Mouse (Mus musculus) CH12.LX (cell line): ENCODE data around the gene Fam207a. TPM values are rescaled to one million over a fixed set of nuclear protein-coding genes. Genes with fewer than 3 reads are reported as not detected.

Source experiments
- DNase-seq: peaks from one replicate; pipeline ENCODE4 v3.0.0-alpha.2; 2013; ENCODE audit errors: extremely low read depth
- H3K27ac ChIP-seq: 2 replicates; pipeline ENCODE4 v1.5.1; 2012; ENCODE audit warnings: low read depth, mild to moderate bottlenecking, control low read depth, moderate library complexity; ENCODE audit not compliant: insufficient read depth
- H3K27me3 ChIP-seq: replicated peaks from 2 replicates; pipeline ENCODE3; 2012; ENCODE audit warnings: inconsistent platforms
- H3K36me3 ChIP-seq, 2 experiments: replicated peaks in 1 of 2; 2 replicates each; pipeline versions ENCODE3 to v1.6.1; 2012; ENCODE audit warnings: inconsistent platforms in 1 of 2, low read length in 1 of 2, mild to moderate bottlenecking in 1 of 2, mixed read lengths in 1 of 2, moderate library complexity in 1 of 2; ENCODE audit not compliant: control insufficient read depth in 1 of 2, insufficient read depth in 1 of 2
- H3K4me1 ChIP-seq, 2 experiments: 2 replicates each; pipeline ENCODE4 v1.6.1; 2012; ENCODE audit warnings: inconsistent platforms in 1 of 2, moderate library complexity in 1 of 2; ENCODE audit not compliant: insufficient read depth in 2 of 2, control insufficient read depth in 1 of 2
- H3K4me2 ChIP-seq: 2 replicates; pipeline ENCODE4 v1.6.1; 2012; ENCODE audit warnings: low read depth, mild to moderate bottlenecking, control low read depth; ENCODE audit not compliant: poor library complexity, insufficient read depth, severe bottlenecking
- H3K4me3 ChIP-seq, 3 experiments: fragments of 150-350 bp in 1 of 3; sonication (generic) in 1 of 3; replicated peaks in 1 of 3; 2 replicates each; pipeline versions ENCODE3 to v1.5.1; 2011 to 2012; ENCODE audit warnings: low read depth in 2 of 3, low read length in 2 of 3, mild to moderate bottlenecking in 2 of 3, moderate library complexity in 2 of 3, control low read depth in 1 of 3, improper control_type of control experiment in 1 of 3, inconsistent platforms in 1 of 3, mixed read lengths in 1 of 3; ENCODE audit not compliant: poor library complexity in 1 of 3
- H3K79me2 ChIP-seq: replicated peaks from 2 replicates; pipeline ENCODE4 v1.6.1; 2012; ENCODE audit warnings: mild to moderate bottlenecking, moderate library complexity; ENCODE audit not compliant: control insufficient read depth, poor library complexity, insufficient read depth, severe bottlenecking; ENCODE audit errors: extremely low read depth
- H3K9ac ChIP-seq: 2 replicates; pipeline ENCODE4 v1.6.1; 2012; ENCODE audit warnings: low read depth, mild to moderate bottlenecking, control low read depth, moderate library complexity; ENCODE audit not compliant: insufficient read depth
- H3K9me3 ChIP-seq: replicated peaks from 2 replicates; pipeline ENCODE3; 2012; ENCODE audit warnings: low read length, inconsistent platforms, mixed read lengths
- CHD1 ChIP-seq: IDR thresholded peaks from 2 replicates; pipeline ENCODE4 v1.6.1; 2012; ENCODE audit warnings: low read depth, low read length, improper control_type of control experiment, inconsistent platforms
- ELF1 ChIP-seq: IDR thresholded peaks from 2 replicates; pipeline ENCODE4 v1.6.1; 2014; ENCODE audit warnings: low read depth, mild to moderate bottlenecking, inconsistent platforms, low read length, improper control_type of control experiment
- ETS1 ChIP-seq: conservative IDR thresholded peaks from 2 replicates; pipeline ENCODE4 v1.6.1; 2012; ENCODE audit warnings: low read depth, mild to moderate bottlenecking, inconsistent platforms, low read length, improper control_type of control experiment, moderate library complexity
- HCFC1 ChIP-seq: IDR thresholded peaks from 2 replicates; pipeline ENCODE4 v1.6.1; 2012; ENCODE audit warnings: low read depth, mild to moderate bottlenecking, inconsistent platforms, low read length, improper control_type of control experiment
- JUND ChIP-seq: conservative IDR thresholded peaks from 2 replicates; pipeline ENCODE4 v1.6.1; 2011; ENCODE audit warnings: low read depth, low read length, improper control_type of control experiment
- MAFK ChIP-seq: IDR thresholded peaks from 2 replicates; pipeline ENCODE4 v1.6.1; 2011; ENCODE audit warnings: low read length, improper control_type of control experiment; ENCODE audit not compliant: insufficient replicate concordance
- PAX5 ChIP-seq: IDR thresholded peaks from 2 replicates; pipeline ENCODE4 v1.6.1; 2012; ENCODE audit warnings: low read length, inconsistent platforms, mixed read lengths
- POLR2A ChIP-seq: IDR thresholded peaks from 2 replicates; pipeline ENCODE4 v1.6.1; 2011; ENCODE audit warnings: low read depth, mild to moderate bottlenecking, improper control_type of control experiment, low read length
- POLR2AphosphoS2 ChIP-seq: IDR thresholded peaks from 2 replicates; pipeline ENCODE4 v1.6.1; 2011; ENCODE audit warnings: low read depth, low read length, improper control_type of control experiment
- RAD21 ChIP-seq: IDR thresholded peaks from 2 replicates; pipeline ENCODE4 v1.6.1; 2011; ENCODE audit warnings: low read depth, mild to moderate bottlenecking, low read length, improper control_type of control experiment, moderate library complexity
- RCOR1 ChIP-seq: conservative IDR thresholded peaks from 2 replicates; pipeline ENCODE4 v1.6.1; 2012; ENCODE audit warnings: low read depth, mild to moderate bottlenecking, inconsistent platforms, low read length, improper control_type of control experiment
- SIN3A ChIP-seq: IDR thresholded peaks from 2 replicates; pipeline ENCODE4 v1.6.1; 2012; ENCODE audit warnings: low read length, improper control_type of control experiment, inconsistent platforms
- SMC3 ChIP-seq: IDR thresholded peaks from 2 replicates; pipeline ENCODE4 v1.6.1; 2011; ENCODE audit warnings: low read depth, low read length, improper control_type of control experiment
- TCF12 ChIP-seq: IDR thresholded peaks from 2 replicates; pipeline ENCODE4 v1.6.1; 2014; ENCODE audit warnings: low read depth, mild to moderate bottlenecking, inconsistent platforms, low read length, improper control_type of control experiment
- USF1 ChIP-seq: IDR thresholded peaks from 2 replicates; pipeline ENCODE4 v1.6.1; 2014; ENCODE audit warnings: low read depth, mild to moderate bottlenecking, inconsistent platforms, low read length, improper control_type of control experiment
- ZC3H11A ChIP-seq: IDR thresholded peaks from 2 replicates; pipeline ENCODE4 v1.6.1; 2012; ENCODE audit warnings: low read depth, mild to moderate bottlenecking, inconsistent platforms, low read length, improper control_type of control experiment
- dilution Hi-C: fragments of 300-500 bp; cut with MboI; formaldehyde crosslinking; loops from 2 replicates; pipeline ENCODE4 v1.14.3; 2020; ENCODE audit warnings: low sequenced_read_pairs; ENCODE audit not compliant: extremely low pct_unique_long_range_greater_than_20kb, extremely low pct_ligation_motif_present
- in situ Hi-C: fragments of 300-500 bp; cut with MboI; formaldehyde crosslinking; loops from 3 replicates; pipeline ENCODE4 v1.14.3; 2019; ENCODE audit warnings: low sequenced_read_pairs, low pct_ligation_motif_present, low pct_unique_long_range_greater_than_20kb, mixed read lengths
- polyA plus RNA-seq: library from polyadenylated mRNA; unstranded; fragments of >175 nt; gene quantifications from 2 replicates; pipeline ENCODE4 v1.2.1, GENCODE M21; 2012; ENCODE audit warnings: low read depth; ENCODE audit not compliant: insufficient read length
- total RNA-seq, 2 experiments: library from RNA; depleted of rRNA; stranded (reverse); fragments of 300-350 nt in 1 of 2; fragments of >200 nt in 1 of 2; gene quantifications; 2 replicates each; pipeline ENCODE4 v1.2.3; 2012 to 2014

Fam207a gene
- total and polyA plus RNA-seq, 3 experiments: 43.1 to 65.4 (median 46.1) TPM

GRCm38 (mm10) chr10:77471512-77471911, 44.1 kb downstream of the Fam207a start:
- no peak for DNase-seq
- no peak overlapping the region for H3K9ac ChIP-seq
- no peak overlapping the region for H3K27ac ChIP-seq
- dilution Hi-C loops (no loop called here), in situ Hi-C loops (no loop called here)
- H3K36me3 ChIP-seq: no peaks in the 10 kb centered on the region
- no peaks in the 10 kb centered on the region for H3K27me3 ChIP-seq
- no peak overlapping the region for H3K4me3 ChIP-seq
- TF ChIP-seq ZC3H11A: no peak
- no peak for TF ChIP-seq JUND
- TF ChIP-seq MAFK: no peak
- TF ChIP-seq RAD21: no peak
- TF ChIP-seq PAX5: no peak
- TF ChIP-seq POLR2A: no peak
- TF ChIP-seq ETS1: no peak
- no peak for TF ChIP-seq USF1
- TF ChIP-seq SMC3: no peak
- H3K4me2 ChIP-seq: no peak overlapping the region
- H3K4me1 ChIP-seq: no peaks in the 10 kb centered on the region
- H3K79me2 ChIP-seq: no peaks in the 10 kb centered on the region
- H3K9me3 ChIP-seq: no peaks in the 10 kb centered on the region

GRCm38 (mm10) chr10:77470763-77471162, 44.8 kb downstream of the Fam207a start:
- Histone ChIP-seq H3K79me2 (no peaks in the 10 kb centered on the region), H3K27me3 (no peaks in the 10 kb centered on the region), H3K9me3 (no peaks in the 10 kb centered on the region), H3K9ac (no peak overlapping the region), H3K4me2 (no peak overlapping the region), H3K4me3 (no peak overlapping the region), H3K36me3 (no peaks in the 10 kb centered on the region), H3K27ac (no peak overlapping the region), H3K4me1 (no peaks in the 10 kb centered on the region)
- TF ChIP-seq RCOR1 (no peak), MAFK (no peak), CHD1 (no peak), TCF12 (no peak)
- dilution Hi-C loops (no loop called here), in situ Hi-C loops (no loop called here)
- no peak for DNase-seq

- in situ Hi-C loops: no loop called here
- Histone ChIP-seq H3K27ac (no peak overlapping the region), H3K79me2 (no peaks in the 10 kb centered on the region)
- dilution Hi-C loops: no loop called here
- TF ChIP-seq USF1: no peak
- TF ChIP-seq SIN3A: no peak
- no peak for TF ChIP-seq HCFC1
- TF ChIP-seq POLR2AphosphoS2: no peak
- TF ChIP-seq ELF1: no peak
- TF ChIP-seq TCF12: no peak
- no peak for TF ChIP-seq POLR2A
- TF ChIP-seq, all 38 proteins: peak for 0
- Histone ChIP-seq H3K4me1 (peaks cover 3 to 8% of the 10 kb centered on the region in 2 experiments; a peak in 3 of 4 replicates), H3K27me3 (no peaks in the 10 kb centered on the region), H3K4me3 (no peak overlapping the region), H3K4me2 (no peak overlapping the region), H3K9ac (no peak overlapping the region), H3K36me3 (no peaks in the 10 kb centered on the region), H3K9me3 (no peaks in the 10 kb centered on the region)
- DNase-seq: no peak
Measured at GRCm38 (mm10) chr10:77468675-77469074, 46.9 kb downstream of the Fam207a start.
